Mouse (Mus musculus) ovary, adult 10 weeks (tissue): Measurements from ENCODE around the gene Nfrkb. TPM values are rescaled to one million over a fixed set of nuclear protein-coding genes. Genes with fewer than 3 reads are reported as not detected.

ENCODE experiments used
- polyA plus RNA-seq: library from polyadenylated mRNA; stranded (reverse); fragments of 350-450 nt; fragmentation: Illumina TruSeq; extraction: RNeasy Lipid Tissue Mini Kit (QIAGEN cat#74804); gene quantifications from one replicate; pipeline ENCODE4 v1.2.3, GENCODE M21; 2014

Nfrkb gene
- 6.6 TPM for polyA plus RNA-seq

DNA sequence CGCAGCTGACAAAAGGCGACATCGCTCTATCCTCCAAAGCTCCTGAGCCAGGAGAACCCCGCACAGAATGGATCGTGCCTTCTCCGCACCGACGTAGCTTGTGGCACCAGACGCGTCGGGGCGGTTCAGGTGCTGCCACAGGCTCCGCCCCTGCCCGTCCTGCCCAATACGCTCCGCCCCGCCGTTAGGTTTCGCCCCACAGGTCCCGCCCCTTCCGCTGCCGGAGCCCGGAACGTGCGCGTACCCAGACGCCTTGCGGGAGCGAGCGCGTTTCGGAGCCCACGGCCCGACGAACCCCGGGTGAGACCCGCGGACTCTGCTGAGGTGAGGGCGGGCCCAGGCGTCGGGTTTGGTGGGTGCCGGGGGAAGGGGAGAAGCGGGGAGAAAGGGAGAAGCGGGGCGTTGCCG, at the start of gene Nfrkb:
Gene Nfrkb (plus strand): TSS at position 246 of the 408 bp plus-strand sequence.

DNA sequence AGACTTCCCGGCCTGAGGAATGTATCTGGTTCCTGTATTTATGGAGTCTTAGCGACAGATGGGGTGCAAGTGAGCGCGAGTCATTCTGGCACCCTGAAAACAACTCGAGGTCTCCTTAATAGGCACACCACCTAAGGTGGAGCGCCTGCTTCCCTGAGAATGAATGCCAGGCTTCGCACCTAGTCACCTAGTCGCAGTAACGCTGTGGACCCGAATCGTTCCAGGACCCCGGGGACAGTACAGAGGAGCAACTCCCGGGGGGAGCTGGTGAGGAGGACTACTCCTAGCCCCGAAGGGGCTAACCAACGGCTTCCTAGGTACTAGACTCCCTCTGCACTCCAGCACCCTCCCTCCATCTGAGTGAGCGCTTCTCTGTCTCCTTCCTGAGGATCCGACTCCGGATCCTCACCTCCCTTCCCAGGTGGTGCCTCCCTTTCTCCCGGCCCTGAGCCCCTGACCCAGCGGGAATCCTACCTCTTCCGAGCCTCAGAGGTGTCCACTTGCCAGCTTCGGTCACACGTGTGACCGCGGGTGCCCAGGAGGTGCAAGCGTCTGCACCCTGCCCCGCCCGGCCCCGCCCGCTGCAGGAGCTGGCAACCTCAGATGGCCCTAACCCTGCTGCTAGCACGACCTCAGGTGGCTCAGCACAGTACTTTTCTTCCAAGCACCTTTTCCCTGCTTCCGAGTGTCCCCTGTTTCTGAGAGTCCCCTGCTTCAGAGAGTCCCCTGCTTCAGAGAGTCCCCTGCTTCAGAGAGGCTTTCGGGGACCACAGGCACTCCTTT, 77.9 kb downstream of the Nfrkb start, which contains the start of gene Tmem45b:
Gene Tmem45b (minus strand): TSS at position 771 of the 783 bp plus-strand sequence.

Other genes starting within 250 kb of the Nfrkb start
- gene Aplp2, start 174.4 kb upstream of the Nfrkb start, polyA plus RNA-seq: 798 TPM
- gene Prdm10, start 105.7 kb upstream of the Nfrkb start, polyA plus RNA-seq: 9.9 TPM
- gene Tmem45b, start 78.3 kb downstream of the Nfrkb start, polyA plus RNA-seq: 1.3 TPM